Mouse (Mus musculus) forebrain, embryonic 16.5 days (tissue): ENCODE measurements around the gene Grk3. TPM values are rescaled to one million over a fixed set of nuclear protein-coding genes. Genes with fewer than 3 reads are reported as not detected.

ENCODE experiments used
- ATAC-seq: fragments of 200-750 bp; cut with Nextera tagmentation; 2 replicates; pipeline ENCODE4 v1.8.0; 2017; ENCODE audit warnings: mild to moderate bottlenecking, moderate library complexity
- H3K27ac ChIP-seq: fragments of 300-500 bp; sonication (generic); 2 replicates; pipeline ENCODE4 v1.5.1; 2014; ENCODE audit warnings: low read length, control low read depth
- H3K27me3 ChIP-seq: fragments of 300-500 bp; sonication (generic); replicated peaks from 2 replicates; pipeline ENCODE4 v1.6.1; 2014; ENCODE audit warnings: low read length; ENCODE audit not compliant: control insufficient read depth, insufficient read depth
- H3K36me3 ChIP-seq: fragments of 300-500 bp; sonication (generic); 2 replicates; pipeline ENCODE4 v1.6.1; 2014; ENCODE audit not compliant: control insufficient read depth, insufficient read depth
- H3K4me1 ChIP-seq: fragments of 300-500 bp; sonication (generic); replicated peaks from 2 replicates; pipeline ENCODE4 v1.6.1; 2014; ENCODE audit warnings: low read length; ENCODE audit not compliant: control insufficient read depth, insufficient read depth
- H3K4me2 ChIP-seq: fragments of 300-500 bp; sonication (generic); 2 replicates; pipeline ENCODE4 v1.6.1; 2014; ENCODE audit warnings: mild to moderate bottlenecking, low read length, control low read depth
- H3K4me3 ChIP-seq: fragments of 300-500 bp; sonication (generic); replicated peaks from 2 replicates; pipeline ENCODE4 v1.5.1; 2014; ENCODE audit warnings: mild to moderate bottlenecking, low read length, control low read depth
- H3K9ac ChIP-seq: fragments of 300-500 bp; sonication (generic); replicated peaks from 2 replicates; pipeline ENCODE4 v1.6.1; 2014; ENCODE audit warnings: low read depth, low read length, control low read depth
- H3K9me3 ChIP-seq: fragments of 300-500 bp; sonication (generic); 2 replicates; pipeline ENCODE4 v1.6.1; 2016; ENCODE audit warnings: low read length; ENCODE audit not compliant: control insufficient read depth
- WGBS: fragments of 180-500 bp; shearing (Covaris S2); extraction: QIAGEN DNeasy Blood & Tissue Kit; methylation state at CpG from one replicate; pipeline ENCODE4 v1.1.7; 2014; 5-methylcytosine and 5-hydroxymethylcytosine counted together
- polyA plus RNA-seq: library from polyadenylated mRNA; unstranded; fragments of >200 nt; fragmentation: Nextera tagmentation; extraction: Ambion mirVana; gene quantifications from 2 replicates; pipeline ENCODE4 v1.2.1, GENCODE M21; 2015

Gene Grk3
- polyA plus RNA-seq, 1 experiment from 2014 or later: 25.1 TPM

DNA sequence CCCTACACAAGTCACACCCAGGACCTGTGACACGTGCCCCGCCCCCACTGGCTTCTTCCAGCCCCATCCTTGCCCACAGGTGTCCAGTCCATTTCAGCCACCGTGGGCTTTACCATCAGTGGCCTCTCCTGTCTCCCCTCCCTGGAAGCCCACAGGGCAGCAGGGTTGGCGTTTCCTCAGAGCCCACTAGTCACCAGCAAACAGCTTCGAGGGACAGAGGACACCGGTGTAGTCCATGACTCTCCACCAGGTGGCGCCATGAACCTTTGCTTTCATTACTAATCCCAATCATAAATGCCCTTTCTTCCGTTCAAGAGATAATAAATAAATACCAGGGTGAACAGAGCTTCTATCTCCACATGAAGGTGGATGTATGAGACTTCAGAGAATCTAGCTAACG lies 144.9 kb downstream of the Grk3 start:
- WGBS: 22% methylated on average over 9 of the region's 9 CpGs
- Histone ChIP-seq H3K36me3 (no peaks in the 10 kb centered on the region), H3K4me2 (no peak overlapping the region), H3K27ac (no peak overlapping the region), H3K9me3 (no peaks in the 10 kb centered on the region), H3K4me1 (no peaks in the 10 kb centered on the region), H3K4me3 (no peak overlapping the region), H3K27me3 (no peaks in the 10 kb centered on the region; the same call in 1 of the 2 replicates), H3K9ac (no peak overlapping the region)
- peak; percentile 61 for ATAC-seq

DNA sequence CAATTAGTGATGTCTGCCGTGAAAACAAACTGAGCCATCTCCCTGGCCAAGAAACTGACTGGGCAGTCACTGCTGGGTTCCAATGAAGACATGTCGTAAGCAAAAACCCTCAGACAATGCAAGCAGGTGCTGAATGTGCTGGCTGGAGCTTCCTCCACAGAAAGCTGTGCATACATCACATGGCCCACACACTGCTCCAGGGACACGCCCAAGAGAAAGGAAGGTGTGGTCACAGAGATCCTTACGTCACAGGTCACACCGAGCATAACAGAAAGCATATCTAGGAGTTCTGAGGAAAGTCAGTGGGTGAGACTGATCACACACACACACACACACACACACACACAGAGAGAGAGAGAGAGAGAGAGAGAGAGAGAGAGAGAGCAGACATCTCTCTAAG lies 147.0 kb downstream of the Grk3 start:
- Histone ChIP-seq H3K4me1 (no peaks in the 10 kb centered on the region), H3K4me2 (no peak overlapping the region), H3K4me3 (no peak overlapping the region), H3K9ac (no peak overlapping the region), H3K27ac (no peak overlapping the region), H3K27me3 (no peaks in the 10 kb centered on the region; the same call in 1 of the 2 replicates), H3K36me3 (no peaks in the 10 kb centered on the region), H3K9me3 (no peaks in the 10 kb centered on the region)
- 76% methylated on average over 5 of the region's 5 CpGs for WGBS
- no peak for ATAC-seq

DNA sequence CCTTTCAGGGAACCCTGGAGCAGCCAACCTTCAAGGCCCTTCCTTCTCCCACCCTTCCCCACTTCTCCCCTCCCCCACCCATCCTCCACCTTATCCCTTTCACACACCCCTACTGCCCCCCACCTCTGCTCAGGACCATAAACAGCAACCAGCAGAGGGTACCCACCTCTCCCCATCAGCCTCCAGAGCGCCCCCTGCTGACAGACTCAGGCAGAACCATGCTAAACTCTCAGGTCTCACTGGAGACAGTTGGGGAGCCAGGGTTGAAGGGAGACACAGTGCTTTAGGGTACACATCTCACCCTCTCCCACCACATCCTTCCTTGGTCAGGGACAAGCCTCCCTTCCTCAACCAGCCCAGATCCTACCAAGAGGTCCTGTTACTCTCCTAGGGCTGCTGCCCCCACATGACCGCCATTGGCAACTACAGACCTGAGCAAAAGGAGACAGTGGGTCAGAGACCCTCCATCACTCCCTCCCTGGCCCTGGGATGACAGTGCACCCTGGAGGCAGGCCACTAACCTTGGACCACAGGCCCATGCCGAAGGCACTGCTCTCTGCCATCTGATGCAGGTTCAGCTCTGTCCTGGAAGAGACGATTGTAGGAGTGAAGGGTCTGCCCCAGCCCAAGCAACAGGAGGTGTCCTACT lies 150.7 kb downstream of the Grk3 start:
- H3K9me3 ChIP-seq: no peaks in the 10 kb centered on the region
- peak; percentile 37; the same call in 1 of the 2 replicates for ATAC-seq
- H3K36me3 ChIP-seq: no peaks in the 10 kb centered on the region
- H3K4me3 ChIP-seq: no peak overlapping the region
- H3K4me2 ChIP-seq: no peak overlapping the region
- no peak overlapping the region for H3K27ac ChIP-seq
- peaks cover under 1% of the 10 kb centered on the region for H3K4me1 ChIP-seq
- WGBS: 41% methylated on average over 4 of the region's 4 CpGs
- no peaks in the 10 kb centered on the region; the same call in 1 of the 2 replicates for H3K27me3 ChIP-seq
- H3K9ac ChIP-seq: no peak overlapping the region

Other genes starting within 250 kb of the Grk3 start
- gene Myo18b, start 119.4 kb downstream of the Grk3 start, polyA plus RNA-seq: 0.76 and 1.1 TPM in 2 replicates
- not detected in 2 replicates for gene Crybb2, start 54.3 kb upstream of the Grk3 start, polyA plus RNA-seq
- 0.56 and 0.94 TPM in 2 replicates for gene Crybb3, start 65.8 kb upstream of the Grk3 start, polyA plus RNA-seq
- 4.6 and 5.0 TPM in 2 replicates for gene 2900026A02Rik, start 205.4 kb upstream of the Grk3 start, polyA plus RNA-seq
- not detected in 2 replicates for gene Tmem211, start 211.1 kb upstream of the Grk3 start, polyA plus RNA-seq